Mouse (Mus musculus) left cerebral cortex, adult 2 months (tissue): ENCODE data around the gene Galnt3. TPM values are rescaled to one million over a fixed set of nuclear protein-coding genes. Genes with fewer than 3 reads are reported as not detected.
A peak's percentile ranks its signal among the peaks of the same experiment; 100 is the strongest.

Experiments
- DNase-seq, 2 experiments: peaks; one replicate each; pipeline ENCODE4 v3.0.0; 2021 to 2022; ENCODE audit warnings: low spot score in 2 of 2, mixed read lengths in 1 of 2; ENCODE audit errors: extremely low spot score in 1 of 2
- H3K27ac ChIP-seq: fragments of 200-600 bp; 2 replicates; pipeline ENCODE4 v1.8.1; 2022
- H3K4me3 ChIP-seq: fragments of 200-600 bp; 2 replicates; pipeline ENCODE4 v1.8.1; 2022
- CTCF ChIP-seq: fragments of 200-600 bp; IDR thresholded peaks from 2 replicates; pipeline ENCODE4 v1.8.1; 2022; ENCODE audit warnings: antibody characterized with exemption, mild to moderate bottlenecking, moderate library complexity
- intact Hi-C: fragments of 180-260 bp; cut with DNase I; formaldehyde crosslinking; loops from one replicate; pipeline ENCODE4 v1.15.1; 2025
- long read RNA-seq, 2 experiments: library from polyadenylated mRNA; stranded (forward); transcript quantifications; one replicate each; pipeline ENCODE4 v2.0.0; 2021; ENCODE audit warnings: borderline mapping rate in 2 of 2
- total RNA-seq, 2 experiments: library from RNA; stranded (reverse); gene quantifications; 2 replicates each; pipeline ENCODE4 v1.2.3; 2021

Galnt3 gene
- total RNA-seq, result 1 to 10 TPM; 2.3 to 2.6 TPM
- long read RNA-seq, experiment 1, result 0 reads
- long read RNA-seq, experiment 2, partial matches to known transcripts, result 0 of 1 reads
- long read RNA-seq, experiment 2, other reads (novel, unspliced or antisense), result 1 of 1 reads

GRCm38 (mm10) chr2:66124591-66125271 is at the start of gene Galnt3:
TSS of gene Galnt3 (minus strand) at chr2:66124994.
- peak within 1 kb of the TSS; percentile 68 for H3K4me3 ChIP-seq
- DNase-seq, result peak; percentile 38 to 40
- no peak for TF ChIP-seq CTCF
- intact Hi-C loops, result no loop called here
- no peak within 1 kb of the TSS for H3K27ac ChIP-seq

- no peak for TF ChIP-seq CTCF
Measured at GRCm38 (mm10) chr2:66173134-66173533, 48.3 kb upstream of the Galnt3 start.

GRCm38 (mm10) chr2:66171643-66172042 is 46.8 kb upstream of the Galnt3 start:
- H3K4me3 ChIP-seq, result no peak overlapping the region
- H3K27ac ChIP-seq, result no peak overlapping the region
- no peak for DNase-seq
- TF ChIP-seq CTCF, result no peak
- intact Hi-C loops, result loop anchor here (10.0 kb wide), 2 partner anchors 237 to 777 kb away; no protein-coding TSS in a partner anchor

More at GRCm38 (mm10) chr2:66173134-66173533, 48.3 kb upstream of the Galnt3 start:
- intact Hi-C loops, result loop anchor here (10.0 kb wide), 2 partner anchors 238 to 778 kb away; no protein-coding TSS in a partner anchor
- no peak for DNase-seq
- Histone ChIP-seq H3K4me3 (no peak overlapping the region), H3K27ac (no peak overlapping the region)

GRCm38 (mm10) chr2:66170721-66171120 is 45.9 kb upstream of the Galnt3 start:
- TF ChIP-seq CTCF, result no peak
- Histone ChIP-seq H3K4me3 (no peak overlapping the region), H3K27ac (no peak overlapping the region)
- intact Hi-C loops, result loop anchor here (10.0 kb wide), 2 partner anchors 236 to 776 kb away; no protein-coding TSS in a partner anchor
- no peak for DNase-seq

GRCm38 (mm10) chr2:66165025-66165424 is 40.2 kb upstream of the Galnt3 start:
- no peak for DNase-seq
- H3K4me3 ChIP-seq, result no peak overlapping the region
- H3K27ac ChIP-seq, result no peak overlapping the region
- intact Hi-C loops, result no loop called here
- no peak for TF ChIP-seq CTCF

GRCm38 (mm10) chr2:66158140-66158915 is 33.5 kb upstream of the Galnt3 start:
- intact Hi-C loops, result no loop called here
- H3K27ac ChIP-seq, result no peak overlapping the region
- TF ChIP-seq CTCF, result no peak
- H3K4me3 ChIP-seq, result no peak overlapping the region
- no peak for DNase-seq

- H3K4me3 ChIP-seq, result no peak overlapping the region
- DNase-seq, result no peak
- TF ChIP-seq CTCF, result no peak
- intact Hi-C loops, result no loop called here
- H3K27ac ChIP-seq, result no peak overlapping the region
Measured at GRCm38 (mm10) chr2:66151436-66151835, 26.6 kb upstream of the Galnt3 start.

GRCm38 (mm10) chr2:66150531-66150930 is 25.7 kb upstream of the Galnt3 start:
- intact Hi-C loops, result no loop called here
- H3K27ac ChIP-seq, result no peak overlapping the region
- TF ChIP-seq CTCF, result no peak
- DNase-seq, result no peak
- no peak overlapping the region for H3K4me3 ChIP-seq

GRCm38 (mm10) chr2:66148654-66149230 is 23.9 kb upstream of the Galnt3 start:
- no peak overlapping the region for H3K4me3 ChIP-seq
- H3K27ac ChIP-seq, result no peak overlapping the region
- no peak for TF ChIP-seq CTCF
- intact Hi-C loops, result no loop called here
- DNase-seq, result no peak

GRCm38 (mm10) chr2:66146473-66146872 is 21.7 kb upstream of the Galnt3 start:
- TF ChIP-seq CTCF, result no peak
- intact Hi-C loops, result no loop called here
- Histone ChIP-seq H3K4me3 (no peak overlapping the region), H3K27ac (no peak overlapping the region)
- DNase-seq, result peak in 1 of 2 experiments; percentile 16

- H3K27ac ChIP-seq, result no peak overlapping the region
- intact Hi-C loops, result no loop called here
- no peak for TF ChIP-seq CTCF
- H3K4me3 ChIP-seq, result no peak overlapping the region
- DNase-seq, result no peak
Measured at GRCm38 (mm10) chr2:66144770-66145169, 20.0 kb upstream of the Galnt3 start.

- no peak for TF ChIP-seq CTCF
- Histone ChIP-seq H3K4me3 (no peak overlapping the region), H3K27ac (no peak overlapping the region)
- intact Hi-C loops, result no loop called here
- no peak for DNase-seq
Measured at GRCm38 (mm10) chr2:66143284-66143683, 18.5 kb upstream of the Galnt3 start.
